Mouse (Mus musculus): ENCODE data around the gene Zmynd15.

DNA sequence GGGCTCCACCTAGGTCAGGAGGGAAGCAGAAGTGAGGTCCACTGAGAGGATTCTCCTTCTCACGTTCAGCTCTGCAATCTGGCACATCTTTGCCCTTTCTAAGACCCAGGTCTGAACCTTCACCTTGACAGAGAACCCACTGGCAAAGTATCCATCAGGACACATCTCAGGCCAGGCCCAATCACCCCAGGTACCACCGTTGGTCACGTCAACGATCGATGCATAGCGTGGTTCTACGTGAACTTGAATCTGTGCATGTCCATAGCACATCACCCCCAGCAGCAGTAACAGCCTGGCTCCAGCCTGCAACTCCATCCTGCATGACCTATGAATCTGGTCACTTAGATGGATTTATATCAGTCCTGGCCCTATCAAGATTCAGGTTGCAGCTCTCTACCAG lies 55.1 kb downstream of the Zmynd15 start, which contains the start of gene Vmo1:
- TF ChIP-seq CTCF (IDR thresholded peaks at IDR 0.05; ENCODE audit: control insufficient read depth, insufficient read depth, insufficient replicate concordance, low read depth, low read length) = no peak
- no peak for TF ChIP-seq POLR2A (IDR thresholded peaks at IDR 0.05; ENCODE audit: control insufficient read depth, low read depth, low read length)
